Mouse (Mus musculus): Measurements from ENCODE around the gene Mageb5. TPM values are rescaled to one million over a fixed set of nuclear protein-coding genes. Genes with fewer than 3 reads are reported as not detected.
"Not testable (repeated sequence)": the region's sequence is repeated elsewhere in the genome, so short reads cannot be mapped to it uniquely, and the experiment has no call there.

Gene Mageb5
- not detected in 2 replicates for polyA plus RNA-seq (2015; fragmentation: Nextera tagmentation; extraction: Ambion mirVana)

GRCm38 (mm10) chrX:91782918-91783317 is at the start of gene Mageb5:
Gene Mageb5, minus strand, starts transcription at chrX:91783018.
- H3K36me3 ChIP-seq (ENCODE audit: insufficient read depth, low read length); H3K4me2 ChIP-seq (replicated peaks; ENCODE audit: low read depth, low read length); H3K4me1 ChIP-seq (ENCODE audit: insufficient read depth, low read length); H3K9me3 ChIP-seq (ENCODE audit: low read length); H3K4me3 ChIP-seq (ENCODE audit: low read length); H3K27me3 ChIP-seq (ENCODE audit: insufficient read depth, low read length); H3K9ac ChIP-seq (replicated peaks; ENCODE audit: low read length); H3K27ac ChIP-seq (ENCODE audit: low read length); ATAC-seq (ENCODE audit: low FRiP score, low TSS enrichment): not testable (repeated sequence)
- 64% methylated on average over 1 of the region's 1 CpGs for WGBS

GRCm38 (mm10) chrX:91759591-91760226 is 23.1 kb downstream of the Mageb5 start:
- H3K9ac ChIP-seq (replicated peaks; ENCODE audit: low read length); H3K27me3 ChIP-seq (ENCODE audit: insufficient read depth, low read length); H3K4me3 ChIP-seq (ENCODE audit: low read length); H3K27ac ChIP-seq (ENCODE audit: low read length); H3K36me3 ChIP-seq (ENCODE audit: insufficient read depth, low read length); H3K4me1 ChIP-seq (ENCODE audit: insufficient read depth, low read length); ATAC-seq (ENCODE audit: low FRiP score, low TSS enrichment); H3K4me2 ChIP-seq (replicated peaks; ENCODE audit: low read depth, low read length); H3K9me3 ChIP-seq (ENCODE audit: low read length): not testable (repeated sequence)
- no CpG with 5 or more reads among the region's 1 CpGs for WGBS

Other genes starting within 250 kb of the Mageb5 start
- gene 1700084M14Rik, start 207.1 kb downstream of the Mageb5 start, polyA plus RNA-seq (2015; fragmentation: Nextera tagmentation; extraction: Ambion mirVana): not detected in 2 replicates
- not detected in 2 replicates for gene Gm14781, start 150.8 kb downstream of the Mageb5 start, polyA plus RNA-seq (2015; fragmentation: Nextera tagmentation; extraction: Ambion mirVana)
- gene Mageb1, start 233.3 kb upstream of the Mageb5 start, polyA plus RNA-seq (2015; fragmentation: Nextera tagmentation; extraction: Ambion mirVana): not detected in 2 replicates